Mouse (Mus musculus): ENCODE measurements at regions not wholly inside any gene's neighbourhood (a gene's known extent, or its start where the extent isn't known, plus 50 kb on each side); places are given as distances from the start of the nearest gene placed in this dataset.

GRCm38 (mm10) chr4:55732006-55732405, 199.7 kb upstream of the Klf4 start:
- TF ChIP-seq CTCF (IDR thresholded peaks at IDR 0.05; ENCODE audit: low read depth), result no peak
- no peak for TF ChIP-seq EP300 (optimal IDR thresholded peaks at IDR 0.05)

Measured in stomach, postnatal 0 days (tissue).